Mouse (Mus musculus): ENCODE data around the gene Zdhhc3.
A peak's percentile ranks its signal among the peaks of the same experiment; 100 is the strongest.

DNA sequence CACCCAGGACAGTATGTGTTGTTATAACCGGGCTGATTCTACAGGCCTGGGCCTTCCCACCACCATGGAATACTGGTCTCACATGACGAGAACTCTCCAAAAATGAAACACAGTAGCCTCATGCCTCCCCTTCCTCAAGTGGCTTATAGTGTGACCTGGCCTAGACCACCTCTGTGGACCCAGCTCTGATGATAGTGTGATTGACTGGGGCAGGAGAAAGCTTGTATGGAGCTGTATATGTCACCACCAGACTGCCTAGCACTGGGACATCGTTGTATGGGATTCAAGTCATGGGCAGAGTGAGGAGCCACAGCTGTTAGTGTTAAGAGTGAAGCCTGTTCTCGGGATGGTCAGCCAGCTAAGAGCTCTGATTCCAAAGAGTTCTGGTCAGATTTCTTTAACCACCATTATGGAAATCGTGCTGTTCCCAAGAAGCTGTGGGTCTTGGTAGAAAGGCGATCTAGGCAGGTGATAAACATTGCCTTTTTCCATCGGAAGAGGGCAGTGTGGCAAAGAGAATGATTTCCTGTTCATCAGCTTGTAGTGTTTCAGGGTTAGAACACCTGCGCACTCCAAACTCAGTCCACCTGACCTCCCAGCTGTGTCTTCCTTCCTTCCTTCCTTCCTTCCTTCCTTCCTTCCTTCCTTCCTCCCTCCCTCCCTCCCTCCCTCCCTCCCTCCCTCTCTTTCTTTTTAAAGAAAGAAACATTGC lies 45.3 kb upstream of the Zdhhc3 start:
- TF ChIP-seq CTCF (IDR thresholded peaks at IDR 0.05; ENCODE audit: low read depth) (peak; percentile 76), EP300 (optimal IDR thresholded peaks at IDR 0.05) (no peak)

All from stomach, postnatal 0 days (tissue).